Mouse (Mus musculus) forebrain, embryonic 10.5 days (tissue): ENCODE measurements around the gene Adcy5. TPM values are rescaled to one million over a fixed set of nuclear protein-coding genes. Genes with fewer than 3 reads are reported as not detected.

Experiments used
- DNase-seq: peaks from one replicate; pipeline ENCODE4 v3.0.0-alpha.2; 2017; ENCODE audit warnings: low spot score; ENCODE audit errors: extremely low spot score
- H3K27ac ChIP-seq: fragments of 300-500 bp; sonication (generic); 2 replicates; pipeline ENCODE4 v1.5.1; 2016; ENCODE audit warnings: mild to moderate bottlenecking
- H3K27me3 ChIP-seq: fragments of 300-500 bp; sonication (generic); 2 replicates; pipeline ENCODE4 v1.6.1; 2016; ENCODE audit warnings: mild to moderate bottlenecking; ENCODE audit not compliant: poor library complexity, severe bottlenecking
- H3K36me3 ChIP-seq: fragments of 300-500 bp; sonication (generic); replicated peaks from 2 replicates; pipeline ENCODE4 v1.6.1; 2016; ENCODE audit warnings: mild to moderate bottlenecking, moderate library complexity
- H3K4me1 ChIP-seq: fragments of 300-500 bp; sonication (generic); 2 replicates; pipeline ENCODE4 v1.6.1; 2016
- H3K4me3 ChIP-seq: fragments of 300-500 bp; sonication (generic); 2 replicates; pipeline ENCODE4 v1.5.1; 2016; ENCODE audit warnings: mild to moderate bottlenecking, moderate library complexity
- H3K9me3 ChIP-seq: fragments of 300-500 bp; sonication (generic); 2 replicates; pipeline ENCODE4 v1.6.1; 2016; ENCODE audit warnings: mild to moderate bottlenecking, moderate library complexity
- WGBS: fragments of 180-500 bp; shearing (Covaris S2); methylation state at CpG from one replicate; pipeline ENCODE4 v1.1.7; 2016; 5-methylcytosine and 5-hydroxymethylcytosine counted together
- polyA plus RNA-seq: library from polyadenylated mRNA; unstranded; fragments of >200 nt; fragmentation: Nextera tagmentation; extraction: Ambion mirVana; gene quantifications from 2 replicates; pipeline ENCODE4 v1.2.1, GENCODE M21; 2016

Gene Adcy5
- polyA plus RNA-seq, 1 experiment from 2014 or later, result 0.67 TPM

DNA sequence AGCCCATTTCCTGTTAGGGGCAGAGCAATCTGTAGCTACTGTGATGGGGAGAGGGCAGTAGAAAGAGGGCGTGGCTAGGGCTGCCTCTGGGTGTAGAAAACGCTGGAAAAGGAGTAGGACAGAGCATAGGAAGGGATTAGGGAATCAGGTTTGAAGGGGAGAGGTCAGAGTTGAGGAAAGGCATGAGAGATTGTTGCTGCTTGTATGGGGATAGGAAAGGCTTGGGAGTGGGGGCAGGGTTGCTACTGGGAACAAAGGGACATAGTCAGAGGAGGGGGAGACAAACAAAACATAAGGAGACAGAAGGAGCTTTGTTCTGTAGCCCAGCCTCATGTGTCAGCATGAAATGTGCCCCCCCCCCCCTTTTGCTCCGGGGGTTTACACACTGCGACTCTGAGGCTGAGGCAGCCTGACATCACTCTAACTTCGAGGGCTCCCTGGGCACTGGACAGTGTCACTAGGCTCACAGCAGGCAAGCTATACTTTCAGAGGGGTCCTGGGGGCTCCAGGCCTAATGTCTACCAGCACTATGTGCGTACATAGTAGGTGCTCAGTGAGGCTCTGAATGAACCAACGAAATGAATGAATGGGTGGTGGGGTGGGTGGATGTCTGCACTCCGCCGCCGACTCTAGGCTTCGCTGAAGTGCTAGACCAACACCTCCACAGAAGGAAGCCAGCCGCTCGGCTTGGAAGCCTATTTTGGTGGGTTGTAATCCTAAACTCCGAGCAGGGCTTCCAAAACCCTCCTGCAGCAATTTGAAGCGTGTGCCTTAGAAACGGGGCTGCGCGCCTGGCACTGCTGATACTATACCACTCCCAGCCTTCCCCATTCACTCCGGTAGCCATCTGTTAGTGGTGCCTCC, 9.9 kb downstream of the Adcy5 start:
- 0 out of 2 replicates have a peak, but pooled peaks cover 10% of the 10 kb centered on the region for H3K27me3 ChIP-seq
- peaks cover 42% of the 10 kb centered on the region for H3K4me1 ChIP-seq
- H3K36me3 ChIP-seq, result no peaks in the 10 kb centered on the region
- peak; percentile 37 for DNase-seq
- 44% methylated on average over 19 of the region's 19 CpGs for WGBS
- H3K4me3 ChIP-seq, result peak overlapping the region; percentile 14
- no peaks in the 10 kb centered on the region for H3K9me3 ChIP-seq
- peak overlapping the region; percentile 81 for H3K27ac ChIP-seq

- WGBS, result 87% methylated on average over 6 of the region's 6 CpGs
Observed at GRCm38 (mm10) chr16:35165361-35165760, 10.7 kb downstream of the Adcy5 start.

DNA sequence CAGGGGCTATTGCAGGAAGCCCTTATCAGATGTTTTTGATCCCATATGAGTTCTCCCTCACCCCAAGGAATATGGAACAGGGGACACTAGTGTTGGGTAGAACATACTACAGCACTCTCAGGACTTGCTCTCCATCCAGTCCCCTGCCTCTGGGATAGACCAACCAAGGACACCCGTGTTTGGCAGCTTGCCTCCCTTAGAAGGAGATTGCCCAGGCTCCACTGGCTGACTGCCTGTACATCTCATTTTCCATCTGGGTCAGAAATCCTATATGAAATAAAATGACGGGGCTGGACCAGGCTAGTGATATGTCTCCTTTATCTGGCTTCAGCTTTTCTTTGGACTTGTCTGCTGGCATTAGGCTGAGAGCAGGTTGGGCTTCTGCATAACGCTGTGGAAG, 11.1 kb downstream of the Adcy5 start:
- 91% methylated on average over 3 of the region's 3 CpGs for WGBS

More at GRCm38 (mm10) chr16:35165361-35165760, 10.7 kb downstream of the Adcy5 start:
- no peak overlapping the region for H3K4me3 ChIP-seq
- H3K27me3 ChIP-seq, result 0 out of 2 replicates have a peak, but pooled peaks cover 7% of the 10 kb centered on the region
- H3K27ac ChIP-seq, result peak overlapping the region; percentile 81; the same call in 1 of the 2 replicates
- DNase-seq, result no peak
- peaks cover 37% of the 10 kb centered on the region for H3K4me1 ChIP-seq
- H3K9me3 ChIP-seq, result no peaks in the 10 kb centered on the region
- no peaks in the 10 kb centered on the region for H3K36me3 ChIP-seq

DNA sequence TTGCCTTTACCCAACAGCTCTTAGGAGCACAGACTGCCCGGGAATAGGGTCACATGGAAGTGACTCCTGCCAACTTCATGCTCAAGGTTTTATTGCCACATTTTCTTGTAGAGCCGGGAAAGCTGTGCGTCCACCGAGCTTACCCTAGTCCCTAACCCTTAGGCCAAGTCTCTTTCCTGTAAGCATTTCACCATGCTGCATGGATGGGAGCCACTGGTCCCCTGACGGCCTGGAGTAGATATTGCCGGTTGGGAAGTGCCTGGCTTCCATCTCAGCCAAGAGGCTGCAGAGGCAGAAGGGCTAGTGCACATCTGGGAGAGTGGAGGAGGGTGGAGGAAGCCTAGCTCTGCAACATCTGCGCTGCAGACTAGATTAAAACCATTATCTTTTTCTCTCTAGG, 14.8 kb downstream of the Adcy5 start:
- WGBS, result 87% methylated on average over 7 of the region's 7 CpGs
- no peak overlapping the region for H3K27ac ChIP-seq
- DNase-seq, result no peak
- H3K4me1 ChIP-seq, result peaks cover 21% of the 10 kb centered on the region
- no peak overlapping the region for H3K4me3 ChIP-seq
- no peaks in the 10 kb centered on the region for H3K9me3 ChIP-seq
- H3K27me3 ChIP-seq, result 0 out of 2 replicates have a peak, but pooled peaks cover 7% of the 10 kb centered on the region
- no peaks in the 10 kb centered on the region for H3K36me3 ChIP-seq

More for the DNA sequence above, 11.1 kb downstream of the Adcy5 start:
- 0 out of 2 replicates have a peak, but pooled peaks cover 7% of the 10 kb centered on the region for H3K27me3 ChIP-seq
- peaks cover 32% of the 10 kb centered on the region for H3K4me1 ChIP-seq
- DNase-seq, result peak; percentile 13
- no peaks in the 10 kb centered on the region for H3K9me3 ChIP-seq
- H3K27ac ChIP-seq, result no peak overlapping the region
- H3K36me3 ChIP-seq, result no peaks in the 10 kb centered on the region
- H3K4me3 ChIP-seq, result no peak overlapping the region

GRCm38 (mm10) chr16:35172195-35172594, 17.5 kb downstream of the Adcy5 start:
- WGBS, result 89% methylated on average over 5 of the region's 5 CpGs
- no peak for DNase-seq

DNA sequence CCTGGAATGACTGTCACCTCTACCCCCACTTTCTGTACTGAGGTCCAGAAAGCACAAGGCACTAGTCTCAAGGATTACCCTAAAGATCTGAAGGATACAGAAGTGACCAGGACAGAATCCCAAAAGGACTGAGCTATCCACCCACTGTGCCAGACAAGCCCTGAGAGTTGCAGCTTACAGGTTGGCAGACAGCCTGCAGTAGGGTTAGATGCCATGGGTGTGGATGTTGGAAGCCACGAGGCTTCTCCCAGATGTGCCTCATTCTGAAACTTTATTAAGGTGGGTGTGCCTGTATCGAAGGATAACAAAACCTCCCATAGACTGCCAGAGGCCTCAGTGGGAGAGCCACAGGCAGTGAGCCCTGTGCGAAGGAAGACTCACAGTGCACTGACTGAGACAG, 23.8 kb downstream of the Adcy5 start:
- H3K9me3 ChIP-seq, result no peaks in the 10 kb centered on the region
- no peaks in the 10 kb centered on the region; the same call in 1 of the 2 replicates for H3K27me3 ChIP-seq
- DNase-seq, result no peak
- H3K4me1 ChIP-seq, result peaks cover 8% of the 10 kb centered on the region
- H3K36me3 ChIP-seq, result no peaks in the 10 kb centered on the region
- no peak overlapping the region for H3K4me3 ChIP-seq
- 98% methylated on average over 3 of the region's 3 CpGs for WGBS
- no peak overlapping the region for H3K27ac ChIP-seq

More at GRCm38 (mm10) chr16:35172195-35172594, 17.5 kb downstream of the Adcy5 start:
- Histone ChIP-seq H3K36me3 (no peaks in the 10 kb centered on the region), H3K4me3 (no peak overlapping the region), H3K9me3 (no peaks in the 10 kb centered on the region), H3K27me3 (no peaks in the 10 kb centered on the region), H3K4me1 (peaks cover 8% of the 10 kb centered on the region), H3K27ac (no peak overlapping the region)

DNA sequence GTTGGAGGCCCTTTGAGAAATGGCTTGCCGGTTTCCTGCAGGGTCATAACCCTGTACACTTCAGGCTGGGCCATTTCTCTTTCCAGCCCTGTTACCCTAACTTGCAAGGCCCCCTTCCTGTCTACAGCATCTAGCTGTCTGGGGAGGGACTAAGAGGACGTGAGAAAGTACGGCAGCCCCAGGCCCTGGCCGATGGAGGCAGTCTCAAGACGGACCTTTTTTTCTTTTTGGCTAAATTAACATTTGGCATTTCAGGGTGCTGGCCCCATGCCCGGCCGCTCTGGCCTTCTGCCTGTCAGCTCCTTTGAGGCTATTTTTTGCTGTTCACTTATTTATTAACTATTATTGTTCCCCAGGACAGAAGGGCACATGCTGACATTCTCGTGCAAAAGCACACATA, 24.4 kb downstream of the Adcy5 start:
- 88% methylated on average over 8 of the region's 8 CpGs for WGBS
- H3K36me3 ChIP-seq, result no peaks in the 10 kb centered on the region
- no peak overlapping the region for H3K4me3 ChIP-seq
- H3K4me1 ChIP-seq, result peaks cover 4% of the 10 kb centered on the region
- no peak for DNase-seq
- no peaks in the 10 kb centered on the region for H3K9me3 ChIP-seq
- no peak overlapping the region for H3K27ac ChIP-seq
- H3K27me3 ChIP-seq, result no peaks in the 10 kb centered on the region; the same call in 1 of the 2 replicates

GRCm38 (mm10) chr16:35183161-35183560, 28.5 kb downstream of the Adcy5 start:
- H3K27me3 ChIP-seq, result no peaks in the 10 kb centered on the region; the same call in 1 of the 2 replicates
- H3K4me1 ChIP-seq, result peaks cover 8% of the 10 kb centered on the region; the same call in 1 of the 2 replicates
- H3K4me3 ChIP-seq, result no peak overlapping the region
- 0 out of 2 replicates have a peak, but pooled peaks cover 2% of the 10 kb centered on the region for H3K9me3 ChIP-seq
- DNase-seq, result no peak
- no peaks in the 10 kb centered on the region for H3K36me3 ChIP-seq
- no peak overlapping the region for H3K27ac ChIP-seq
- WGBS, result 84% methylated on average over 11 of the region's 11 CpGs

GRCm38 (mm10) chr16:35188111-35188510, 33.4 kb downstream of the Adcy5 start:
- H3K27ac ChIP-seq, result no peak overlapping the region
- DNase-seq, result no peak
- no peak overlapping the region for H3K4me3 ChIP-seq
- no peaks in the 10 kb centered on the region for H3K36me3 ChIP-seq
- H3K27me3 ChIP-seq, result no peaks in the 10 kb centered on the region
- 0 out of 2 replicates have a peak, but pooled peaks cover 2% of the 10 kb centered on the region for H3K9me3 ChIP-seq
- H3K4me1 ChIP-seq, result peaks cover 17% of the 10 kb centered on the region
- WGBS, result 76% methylated on average over 4 of the region's 4 CpGs

DNA sequence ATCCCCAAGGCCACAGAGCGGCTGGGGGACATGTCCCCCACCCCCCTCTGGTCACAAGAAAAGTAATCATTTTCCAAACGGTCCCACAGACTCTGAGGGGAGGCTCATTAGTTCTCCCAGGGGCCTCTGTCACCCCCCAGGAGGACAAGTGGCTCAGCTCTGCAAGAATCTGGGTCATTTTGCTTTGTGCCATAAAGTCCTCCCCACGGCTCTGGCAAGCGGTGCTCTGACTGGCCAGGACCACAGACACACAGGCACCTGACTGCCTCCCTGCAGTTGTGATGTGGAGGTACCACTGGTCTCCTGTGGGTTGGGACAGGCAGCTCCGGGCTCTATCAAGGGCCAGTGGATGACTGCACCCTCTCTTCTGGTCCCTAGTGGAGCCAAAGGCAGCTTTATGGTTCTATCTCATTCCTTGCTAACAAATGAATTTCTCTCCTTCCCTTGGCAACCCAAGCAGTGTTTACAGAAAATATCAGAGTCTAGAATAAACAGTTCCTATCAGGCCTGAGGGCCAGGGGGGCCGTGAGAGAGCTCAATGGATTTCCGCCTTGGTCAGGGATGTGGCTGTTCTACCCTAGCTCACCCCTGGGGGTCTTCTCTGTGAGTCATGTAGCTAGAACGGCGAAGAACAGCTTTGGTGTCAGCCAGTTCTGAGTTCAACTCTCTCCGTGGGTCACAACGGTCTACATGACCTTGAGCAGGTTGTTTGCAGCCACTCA, 34.9 kb downstream of the Adcy5 start:
- Histone ChIP-seq H3K4me1 (peaks cover 30% of the 10 kb centered on the region), H3K27ac (no peak overlapping the region), H3K27me3 (no peaks in the 10 kb centered on the region), H3K9me3 (0 out of 2 replicates have a peak, but pooled peaks cover 2% of the 10 kb centered on the region), H3K4me3 (no peak overlapping the region), H3K36me3 (no peaks in the 10 kb centered on the region)
- 81% methylated on average over 11 of the region's 11 CpGs for WGBS
- DNase-seq, result no peak

- DNase-seq, result no peak
- Histone ChIP-seq H3K4me3 (no peak overlapping the region), H3K9me3 (0 out of 2 replicates have a peak, but pooled peaks cover 2% of the 10 kb centered on the region), H3K27me3 (no peaks in the 10 kb centered on the region), H3K36me3 (no peaks in the 10 kb centered on the region), H3K27ac (no peak overlapping the region), H3K4me1 (peaks cover 24% of the 10 kb centered on the region)
- WGBS, result 81% methylated on average over 7 of the region's 7 CpGs
Observed at GRCm38 (mm10) chr16:35190777-35191176, 36.1 kb downstream of the Adcy5 start.

DNA sequence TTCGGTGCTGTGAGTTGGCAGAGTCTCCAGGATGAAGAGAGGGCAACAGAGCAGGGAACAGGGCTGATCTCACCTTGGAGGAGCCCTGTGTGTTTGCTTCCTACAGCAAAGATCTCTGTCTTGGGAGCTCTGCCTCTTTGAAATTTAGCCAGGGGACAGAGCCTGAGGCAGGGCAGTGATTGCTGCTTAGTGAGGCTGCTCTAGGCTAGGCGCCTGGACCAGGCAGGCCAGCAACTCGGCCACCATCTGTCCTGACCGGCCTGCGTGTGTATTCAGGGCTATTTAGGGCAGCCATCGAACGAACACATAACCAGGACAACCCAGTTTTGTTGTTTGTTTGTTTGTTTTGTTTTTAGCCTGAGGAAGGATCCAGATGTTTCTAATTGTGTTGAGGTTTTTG, 36.6 kb downstream of the Adcy5 start:
- Histone ChIP-seq H3K27me3 (no peaks in the 10 kb centered on the region), H3K4me1 (peaks cover 28% of the 10 kb centered on the region), H3K4me3 (no peak overlapping the region), H3K9me3 (0 out of 2 replicates have a peak, but pooled peaks cover 1% of the 10 kb centered on the region), H3K27ac (no peak overlapping the region), H3K36me3 (no peaks in the 10 kb centered on the region)
- no peak for DNase-seq
- WGBS, result 74% methylated on average over 7 of the region's 7 CpGs
